Mouse (Mus musculus) cerebellum, adult (tissue): ENCODE results near the gene Cd82.

Experiments
- ATAC-seq: cut with Nextera tagmentation; 2 replicates; pipeline ENCODE4 v1.9.2; 2017; ENCODE audit warnings: mild to moderate bottlenecking, moderate library complexity, mixed read lengths; ENCODE audit not compliant: insufficient number of reproducible peaks, low FRiP score, low TSS enrichment

The Cd82 gene

DNA sequence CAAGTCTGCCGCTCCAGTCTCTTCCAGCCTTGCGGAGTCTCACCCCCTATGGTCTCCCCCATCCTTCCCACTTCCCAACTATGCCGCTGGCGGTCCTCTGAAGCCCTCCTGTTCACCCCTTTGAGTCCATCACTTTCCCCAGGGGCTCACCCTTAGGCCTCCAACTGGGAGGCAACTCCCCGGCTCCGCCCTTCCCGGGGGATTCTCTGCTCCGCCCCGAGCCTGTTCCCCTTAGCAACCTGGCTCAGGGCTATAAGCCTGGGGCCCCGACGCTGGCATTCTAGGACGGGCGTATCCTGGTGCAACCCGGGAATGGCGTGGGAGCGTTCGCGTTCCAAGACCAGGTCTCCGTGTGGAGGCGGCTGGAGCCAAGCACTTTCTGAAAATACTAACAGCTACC lies at the start of gene Cd82:
Gene Cd82, minus strand, starts transcription at position 381 of the 400 bp plus-strand sequence.
- 0 out of 2 replicates have a peak, but pooled peaks have one; percentile 26 for ATAC-seq

DNA sequence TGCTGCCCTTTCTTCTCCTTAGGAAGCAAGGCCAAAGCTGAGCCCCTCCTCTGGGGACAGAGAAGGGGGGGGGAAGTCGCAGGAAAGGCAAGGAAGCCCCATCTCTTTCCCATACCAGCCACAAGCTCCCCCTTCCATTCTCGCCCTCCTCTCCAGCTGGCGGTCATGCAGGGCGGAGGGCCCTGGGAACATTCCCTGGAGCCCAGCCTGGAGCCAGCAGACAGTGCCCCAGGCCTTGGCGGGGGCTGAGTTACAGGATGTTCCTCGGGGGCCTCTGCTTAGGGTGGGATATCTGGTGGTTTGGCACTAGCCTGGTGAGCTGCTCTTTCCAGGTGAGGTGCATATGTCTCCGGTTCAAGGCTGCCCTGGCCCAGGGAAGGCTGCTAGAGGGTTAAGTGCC lies 49.2 kb upstream of the Cd82 start:
- ATAC-seq, result no peak

DNA sequence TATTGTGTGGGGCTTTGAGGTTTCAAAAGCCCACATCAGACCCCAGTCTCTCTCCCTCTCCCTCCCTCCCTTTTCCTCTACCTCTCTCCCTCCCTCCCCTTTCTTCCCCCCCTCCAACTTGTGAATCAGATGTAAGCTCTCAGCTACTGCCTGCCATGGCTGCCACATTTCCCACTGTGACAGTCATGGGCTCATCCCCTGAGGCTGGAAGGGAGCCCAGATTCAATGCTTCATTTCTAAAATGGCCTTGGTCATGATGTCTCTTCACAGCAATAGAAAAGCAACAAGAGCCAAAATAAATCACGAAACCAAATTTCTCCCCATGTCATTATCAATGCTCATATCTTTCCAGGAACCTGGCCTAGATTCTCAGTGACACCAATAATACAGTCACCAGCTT lies 47.9 kb upstream of the Cd82 start:
- no peak for ATAC-seq

GRCm38 (mm10) chr2:93509777-93510750 lies 47.1 kb upstream of the Cd82 start:
- ATAC-seq, result no peak

GRCm38 (mm10) chr2:93505091-93505490 lies 42.2 kb upstream of the Cd82 start:
- ATAC-seq, result no peak

- no peak for ATAC-seq
Observed at GRCm38 (mm10) chr2:93503353-93503752, 40.4 kb upstream of the Cd82 start.

- ATAC-seq, result no peak
Observed at GRCm38 (mm10) chr2:93501303-93501702, 38.4 kb upstream of the Cd82 start.

- no peak for ATAC-seq
Observed at GRCm38 (mm10) chr2:93497221-93497620, 34.3 kb upstream of the Cd82 start.

DNA sequence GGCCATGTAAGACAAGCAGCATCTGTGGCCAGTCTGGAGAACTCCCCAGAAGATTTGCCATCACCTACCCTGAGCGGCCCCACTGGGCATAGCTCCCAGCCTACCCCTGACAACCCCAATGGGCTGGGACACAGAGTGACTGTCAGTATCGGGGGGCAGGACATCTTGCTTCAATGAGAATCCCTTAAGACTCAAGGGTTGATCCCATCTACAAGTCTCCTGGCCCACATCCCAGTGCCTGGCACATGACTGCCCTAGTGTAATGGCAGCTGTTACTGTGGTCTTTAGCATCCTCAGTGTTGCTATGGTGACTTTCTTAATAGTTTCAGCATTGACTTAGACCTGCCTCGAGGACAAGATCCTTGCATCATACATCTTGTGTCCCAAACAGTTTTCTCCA lies 32.2 kb upstream of the Cd82 start:
- ATAC-seq, result no peak

DNA sequence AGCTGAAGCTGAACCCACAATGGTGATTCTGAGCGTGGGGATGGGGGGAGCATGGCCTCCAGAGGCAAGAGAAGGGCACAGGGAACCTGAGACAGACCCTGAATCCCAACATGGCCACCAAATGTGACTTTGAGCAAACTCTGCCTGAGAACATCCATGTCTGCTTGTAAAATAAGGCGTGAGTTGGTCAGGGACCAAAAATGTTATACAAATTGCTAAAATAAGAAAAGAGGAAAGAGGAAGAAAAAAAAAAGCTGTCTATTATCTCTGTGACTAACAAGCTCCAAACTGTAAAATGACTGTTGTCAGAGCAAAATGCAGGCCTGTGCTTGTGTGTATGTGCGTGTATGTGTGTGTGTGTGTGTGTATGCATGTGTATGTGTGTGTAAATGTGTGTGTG lies 30.6 kb upstream of the Cd82 start:
- no peak for ATAC-seq

DNA sequence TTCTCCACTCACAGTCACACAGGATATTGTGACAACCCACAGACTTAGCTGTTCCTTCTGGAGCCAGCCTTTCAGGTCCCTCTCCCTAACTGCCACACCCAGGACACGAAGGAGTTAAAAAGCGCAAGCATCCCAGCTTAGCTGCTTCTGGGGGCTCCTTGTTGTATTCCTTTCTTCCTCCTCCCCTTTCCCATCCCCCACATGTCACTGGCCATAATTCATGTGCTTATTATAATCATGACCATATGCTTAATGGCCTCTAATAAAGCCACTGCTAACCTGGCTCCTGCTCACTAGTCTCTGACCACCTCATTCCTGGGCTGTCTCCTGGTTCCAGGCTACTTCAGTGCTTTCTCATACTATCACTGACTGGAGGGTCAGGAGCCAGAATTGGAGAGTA lies 27.6 kb upstream of the Cd82 start:
- no peak for ATAC-seq

DNA sequence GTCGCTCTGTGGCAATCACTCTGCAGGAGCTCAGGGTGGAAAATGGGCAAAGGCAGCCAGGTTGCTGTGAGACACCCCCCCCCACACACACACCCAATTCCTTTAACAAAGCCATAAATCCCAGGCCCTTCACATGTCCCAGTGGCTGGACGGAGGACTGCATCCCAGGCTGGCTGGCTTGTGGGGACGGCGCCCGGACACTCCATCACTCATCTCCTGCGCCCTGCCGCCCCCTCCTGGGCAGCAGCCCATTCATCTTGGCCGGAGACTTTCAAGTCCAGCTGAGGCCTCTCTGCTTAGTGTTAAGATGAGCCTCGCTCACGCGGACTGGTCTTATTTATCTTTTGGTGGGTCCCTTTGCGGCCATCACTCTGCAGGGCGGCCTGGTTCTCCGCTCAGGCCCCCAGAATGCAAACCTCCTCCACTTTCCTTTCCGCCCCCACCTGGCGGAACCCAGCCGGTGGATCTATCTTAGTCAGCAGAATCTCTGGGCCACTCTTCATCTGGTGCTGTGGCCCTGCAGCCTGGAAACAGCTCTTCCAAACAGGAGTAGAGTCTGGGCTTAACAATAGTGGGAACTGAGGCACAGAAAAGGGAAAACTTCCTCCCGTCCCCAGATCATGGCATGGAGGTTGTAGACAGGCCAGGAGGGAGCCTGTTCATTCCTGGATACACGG lies 26.1 kb upstream of the Cd82 start:
- no peak for ATAC-seq

GRCm38 (mm10) chr2:93485459-93485858 lies 22.5 kb upstream of the Cd82 start:
- ATAC-seq, result no peak

GRCm38 (mm10) chr2:93482036-93482644 lies 19.2 kb upstream of the Cd82 start:
- ATAC-seq, result no peak

DNA sequence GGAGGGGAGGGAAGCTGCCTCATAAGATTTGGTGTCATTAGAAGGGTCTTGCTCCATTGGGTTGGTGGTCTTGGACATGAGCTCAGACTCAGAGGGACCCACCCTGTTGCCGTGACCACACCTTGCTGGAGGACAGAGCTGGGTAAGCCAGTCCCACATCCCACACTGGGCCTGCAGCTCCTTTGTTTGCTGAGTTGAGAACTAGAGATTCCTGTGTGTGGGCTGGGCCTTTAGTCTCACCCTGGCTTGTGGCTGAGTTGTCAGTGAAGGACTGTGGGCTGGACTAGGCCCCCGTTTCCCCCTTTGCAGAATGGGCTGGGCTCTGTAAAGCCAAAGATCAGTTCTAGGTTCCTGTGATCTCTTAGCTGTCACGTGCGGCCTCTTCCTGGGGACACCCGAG lies 15.8 kb upstream of the Cd82 start:
- no peak for ATAC-seq

DNA sequence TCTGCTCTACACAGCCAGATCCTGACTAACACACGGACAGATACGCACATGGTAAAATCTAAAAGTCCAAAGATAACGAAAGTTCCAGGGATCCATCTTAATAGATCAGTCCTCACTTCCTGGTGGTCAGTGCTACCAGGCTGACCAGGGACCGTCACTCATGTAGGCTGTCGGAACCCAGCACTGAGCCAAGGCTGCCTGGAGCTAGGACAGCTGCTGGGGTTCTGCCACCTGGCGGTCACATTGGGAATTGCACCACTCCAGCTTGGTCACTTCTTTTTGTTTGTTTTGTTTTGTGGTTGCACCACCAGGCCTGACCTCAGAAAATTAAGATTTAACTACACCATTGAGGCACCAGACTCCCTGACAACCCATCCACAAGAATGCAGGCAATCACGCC lies 14.6 kb upstream of the Cd82 start:
- peak; percentile 51; the same call in 1 of the 2 replicates for ATAC-seq

DNA sequence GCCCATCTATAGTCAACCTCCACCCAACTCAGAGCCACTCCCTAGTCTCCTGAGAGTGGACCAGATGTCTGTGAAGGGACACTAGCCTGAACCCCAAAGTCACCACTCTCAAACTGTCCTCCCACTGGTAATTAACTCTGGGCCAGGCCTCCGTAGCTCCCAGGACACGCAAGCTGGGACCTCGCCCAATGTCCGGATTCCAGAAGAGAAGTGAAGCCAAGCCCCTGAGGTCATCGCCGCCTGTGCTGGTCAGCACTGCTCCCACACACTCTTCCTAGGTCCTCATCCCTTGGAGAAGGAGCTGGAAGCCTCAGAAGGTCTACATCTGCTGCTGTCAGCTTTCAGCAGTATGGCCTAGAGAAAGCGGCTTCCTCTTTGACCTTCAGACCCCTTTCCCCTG lies 13.5 kb upstream of the Cd82 start:
- ATAC-seq, result no peak

DNA sequence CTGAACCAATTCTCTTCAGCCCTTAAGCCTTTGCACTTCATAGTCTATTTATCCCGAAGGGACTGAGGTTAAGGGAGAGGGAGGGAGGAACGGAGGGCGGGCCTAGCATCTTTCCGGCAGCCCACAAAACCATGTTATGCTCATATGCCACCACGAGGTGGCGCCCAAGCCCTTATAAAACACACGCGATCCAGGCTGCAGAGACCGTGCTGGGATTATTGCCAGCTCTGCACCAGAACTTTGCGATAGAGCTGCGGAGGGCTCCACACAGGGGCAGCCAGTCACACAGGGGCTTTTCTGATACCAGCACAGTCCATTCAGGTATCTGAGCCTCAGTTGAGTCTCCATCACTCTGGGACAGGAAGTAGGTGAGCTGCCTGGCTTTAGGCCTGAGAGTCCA lies 12.1 kb upstream of the Cd82 start:
- peak; percentile 41 for ATAC-seq

- no peak for ATAC-seq
Observed at GRCm38 (mm10) chr2:93473915-93474314, 11.0 kb upstream of the Cd82 start.

DNA sequence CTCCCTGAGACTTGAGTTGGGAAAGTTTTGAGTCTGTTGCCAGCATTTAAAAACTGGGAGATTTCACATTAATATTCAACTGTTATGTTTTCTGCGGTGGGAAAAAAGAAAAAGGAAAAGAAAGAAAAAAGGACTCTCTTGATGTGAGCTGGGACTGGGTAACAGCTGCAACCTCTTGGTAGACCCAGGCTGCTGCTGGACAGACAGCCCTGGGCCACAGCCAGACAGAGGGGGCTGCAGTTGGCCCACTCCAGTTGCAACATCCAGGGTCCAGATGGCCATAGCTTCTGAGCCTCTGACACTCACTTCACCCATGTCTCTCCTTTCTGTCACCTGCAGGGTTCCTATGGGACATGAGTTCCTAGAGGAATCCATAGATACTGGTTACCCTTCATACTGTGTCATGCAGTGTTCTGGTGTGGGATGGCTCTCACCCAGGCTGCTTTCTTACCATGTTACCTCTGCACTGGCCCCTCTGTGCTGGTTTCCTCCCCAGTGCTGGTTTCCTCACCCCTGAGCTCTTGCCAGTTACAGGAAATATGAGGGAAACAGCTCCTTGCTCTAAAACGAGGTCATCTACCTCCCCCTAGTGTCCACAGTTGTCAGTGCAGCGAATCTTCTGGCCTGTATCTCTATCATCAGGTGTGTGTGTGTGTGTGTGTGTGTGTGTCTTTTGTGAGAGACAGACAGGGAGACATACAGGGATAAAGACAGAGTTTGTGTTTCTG lies 8.1 kb upstream of the Cd82 start:
- ATAC-seq, result peak; percentile 33; the same call in 1 of the 2 replicates
